Mouse (Mus musculus) hindbrain, embryonic 15.5 days (tissue): ENCODE data around the gene Dido1. TPM values are rescaled to one million over a fixed set of nuclear protein-coding genes. Genes with fewer than 3 reads are reported as not detected.
"Not testable (repeated sequence)": the region's sequence is repeated elsewhere in the genome, so short reads cannot be mapped to it uniquely, and the experiment has no call there.

Source experiments
- ATAC-seq: fragments of 200-750 bp; cut with Nextera tagmentation; 2 replicates; pipeline ENCODE4 v1.8.0; 2017; ENCODE audit warnings: low read depth, moderate number of reproducible peaks, moderate TSS enrichment; ENCODE audit not compliant: low FRiP score
- H3K27ac ChIP-seq: fragments of 300-500 bp; sonication (generic); replicated peaks from 2 replicates; pipeline ENCODE4 v1.5.1; 2015; ENCODE audit warnings: mild to moderate bottlenecking, inconsistent platforms
- H3K27me3 ChIP-seq: fragments of 300-500 bp; sonication (generic); 2 replicates; pipeline ENCODE4 v1.6.1; 2015; ENCODE audit warnings: control low read depth, inconsistent platforms
- H3K36me3 ChIP-seq: fragments of 300-500 bp; sonication (generic); 2 replicates; pipeline ENCODE4 v1.6.1; 2015; ENCODE audit warnings: control low read depth, inconsistent platforms
- H3K4me1 ChIP-seq: fragments of 300-500 bp; sonication (generic); replicated peaks from 2 replicates; pipeline ENCODE4 v1.6.1; 2015; ENCODE audit warnings: control low read depth, inconsistent platforms
- H3K4me2 ChIP-seq: fragments of 300-500 bp; sonication (generic); 2 replicates; pipeline ENCODE4 v1.6.1; 2015; ENCODE audit warnings: moderate library complexity, mild to moderate bottlenecking, inconsistent platforms
- H3K4me3 ChIP-seq: fragments of 300-500 bp; sonication (generic); 2 replicates; pipeline ENCODE4 v1.5.1; 2015; ENCODE audit warnings: mild to moderate bottlenecking, inconsistent platforms
- H3K9ac ChIP-seq: fragments of 300-500 bp; sonication (generic); 2 replicates; pipeline ENCODE4 v1.6.1; 2015; ENCODE audit warnings: inconsistent platforms
- H3K9me3 ChIP-seq: fragments of 300-500 bp; sonication (generic); 2 replicates; pipeline ENCODE4 v1.6.1; 2016; ENCODE audit warnings: control low read depth, inconsistent platforms
- WGBS: fragments of 180-500 bp; shearing (Covaris S2); methylation state at CpG from one replicate; pipeline ENCODE4 v1.1.7; 2015; 5-methylcytosine and 5-hydroxymethylcytosine counted together
- polyA plus RNA-seq: library from polyadenylated mRNA; unstranded; fragments of >200 nt; fragmentation: Nextera tagmentation; extraction: Ambion mirVana; gene quantifications from 2 replicates; pipeline ENCODE4 v1.2.1, GENCODE M21; 2015

Dido1 gene
- polyA plus RNA-seq, 1 experiment from 2014 or later, result 24.4 TPM

DNA sequence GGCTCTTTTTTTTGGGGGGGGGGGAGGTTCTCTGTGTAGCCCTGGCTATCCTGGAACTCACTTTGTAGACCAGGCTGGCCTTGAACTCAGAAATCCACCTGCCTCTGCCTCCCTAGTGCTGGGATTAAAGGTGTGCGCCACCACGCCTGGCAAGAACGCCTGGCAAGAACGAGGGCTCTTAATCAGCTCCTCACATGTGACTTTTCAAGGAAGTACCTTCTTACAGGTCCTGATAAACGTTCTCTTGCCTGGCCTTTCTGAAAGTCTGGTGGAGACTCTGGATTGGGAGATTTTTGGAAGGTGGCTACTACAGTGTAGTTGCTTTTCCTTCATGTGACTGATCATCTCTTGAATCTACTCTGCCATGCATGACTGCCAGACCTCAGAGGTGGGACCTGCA, 12.9 kb upstream of the Dido1 start:
- H3K27me3 ChIP-seq, H3K4me3 ChIP-seq, H3K9ac ChIP-seq, H3K4me2 ChIP-seq, ATAC-seq, H3K27ac ChIP-seq, H3K9me3 ChIP-seq, H3K4me1 ChIP-seq: not testable (repeated sequence)
- 95% methylated on average over 5 of the region's 5 CpGs for WGBS
- peaks cover 61% of the 10 kb centered on the region for H3K36me3 ChIP-seq

GRCm38 (mm10) chr2:180712037-180712689, 2.4 kb upstream of the Dido1 start:
- no peak overlapping the region for H3K4me3 ChIP-seq
- H3K9ac ChIP-seq, result no peak overlapping the region
- H3K36me3 ChIP-seq, result peaks cover 25% of the 10 kb centered on the region
- ATAC-seq, result no peak
- no peak overlapping the region for H3K27ac ChIP-seq
- no peaks in the 10 kb centered on the region for H3K9me3 ChIP-seq
- H3K4me1 ChIP-seq, result peaks cover 35% of the 10 kb centered on the region
- 94% methylated on average over 5 of the region's 5 CpGs for WGBS
- no peak overlapping the region for H3K4me2 ChIP-seq
- no peaks in the 10 kb centered on the region for H3K27me3 ChIP-seq

- peak overlapping the region; percentile 80 for H3K4me2 ChIP-seq
- no peaks in the 10 kb centered on the region for H3K27me3 ChIP-seq
- peaks cover 19% of the 10 kb centered on the region for H3K36me3 ChIP-seq
- H3K4me1 ChIP-seq, result peaks cover 36% of the 10 kb centered on the region
- H3K4me3 ChIP-seq, result peak overlapping the region; percentile 91
- WGBS, result 67% methylated on average over 4 of the region's 4 CpGs
- no peaks in the 10 kb centered on the region for H3K9me3 ChIP-seq
- no peak overlapping the region for H3K27ac ChIP-seq
- peak overlapping the region; percentile 99; the same call in 1 of the 2 replicates for H3K9ac ChIP-seq
- no peak for ATAC-seq
Measured at GRCm38 (mm10) chr2:180711527-180711926, 1.7 kb upstream of the Dido1 start.

GRCm38 (mm10) chr2:180710276-180711155, 717 bp upstream of the Dido1 start:
- Histone ChIP-seq H3K4me2 (peak overlapping the region; percentile 80), H3K4me1 (peaks cover 36% of the 10 kb centered on the region), H3K27ac (peak overlapping the region; percentile 88), H3K36me3 (peaks cover 15% of the 10 kb centered on the region), H3K4me3 (peak overlapping the region; percentile 91), H3K9ac (peak overlapping the region; percentile 99), H3K27me3 (no peaks in the 10 kb centered on the region), H3K9me3 (no peaks in the 10 kb centered on the region)
- WGBS, result 2% methylated on average over 64 of the region's 64 CpGs
- peak; percentile 71 for ATAC-seq

DNA sequence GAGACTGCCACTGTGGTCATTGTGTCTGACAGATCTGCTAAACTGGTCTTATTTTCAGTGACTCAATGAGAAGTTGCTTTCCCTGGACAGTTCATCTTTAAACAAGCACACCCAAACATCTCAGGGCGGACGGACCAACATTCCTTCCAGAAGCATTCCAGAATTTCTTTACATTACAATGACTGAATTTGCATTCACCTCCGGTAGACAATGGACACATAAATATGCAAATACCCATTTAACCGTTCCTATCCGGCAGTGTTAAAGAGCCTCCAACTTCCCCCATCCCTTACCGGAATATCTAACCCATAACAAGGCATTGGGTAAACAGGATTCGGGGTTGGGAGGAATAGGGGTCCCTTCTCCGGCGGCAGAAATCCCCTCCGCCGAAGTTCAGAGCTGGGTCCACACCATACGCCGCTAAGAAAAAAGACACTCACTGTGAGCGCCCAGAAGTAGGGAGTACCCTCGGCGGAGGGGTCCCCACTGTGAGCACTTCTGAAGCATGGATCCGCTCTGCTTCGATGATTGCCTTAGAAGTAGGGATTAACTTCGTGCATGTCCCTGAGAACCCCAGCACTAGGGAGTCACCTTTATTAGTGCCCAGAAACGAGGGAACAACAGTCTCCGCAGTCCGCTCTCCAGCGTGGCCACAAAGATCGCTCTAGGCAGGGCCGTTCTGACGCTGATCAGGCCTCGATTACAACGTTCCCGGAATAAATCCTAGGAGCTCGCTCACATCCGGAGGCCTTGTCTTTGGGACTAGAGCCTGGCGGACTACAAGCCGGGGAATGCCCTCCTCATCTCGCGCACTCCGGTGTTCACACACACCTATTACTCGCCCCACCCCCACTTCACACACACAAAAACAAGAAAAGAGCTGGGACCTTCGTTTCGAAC, 526 bp downstream of the Dido1 start:
- Histone ChIP-seq H3K9ac (peak overlapping the region; percentile 99), H3K36me3 (peaks cover 8% of the 10 kb centered on the region), H3K4me1 (peaks cover 36% of the 10 kb centered on the region), H3K9me3 (no peaks in the 10 kb centered on the region), H3K4me3 (peak overlapping the region; percentile 91), H3K27ac (peak overlapping the region; percentile 86), H3K4me2 (peak overlapping the region; percentile 91), H3K27me3 (no peaks in the 10 kb centered on the region)
- peak; percentile 74 for ATAC-seq
- under 1% methylated on average over 39 of the region's 39 CpGs for WGBS

- no peak overlapping the region for H3K9ac ChIP-seq
Measured at GRCm38 (mm10) chr2:180705975-180706374, 3.8 kb downstream of the Dido1 start.

DNA sequence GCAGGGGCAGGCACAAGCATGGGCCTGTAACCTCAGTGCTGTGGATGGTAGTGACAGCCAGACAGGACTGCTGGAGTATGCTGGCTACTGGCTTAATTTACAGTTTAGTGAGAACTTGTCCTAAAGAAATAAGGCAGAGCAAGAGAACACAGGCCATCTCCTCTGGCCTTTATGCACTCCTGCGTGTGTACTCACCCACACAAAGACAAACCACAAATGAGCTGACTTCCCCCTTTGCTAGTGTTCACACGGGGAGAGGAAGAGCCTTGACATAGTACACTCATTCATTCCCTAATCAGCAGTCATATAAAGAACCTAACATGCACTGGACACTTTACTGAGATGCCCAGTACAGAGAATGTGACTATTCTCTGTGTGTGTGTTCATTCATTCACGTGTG, 4.7 kb downstream of the Dido1 start:
- 80% methylated on average over 3 of the region's 3 CpGs for WGBS
- Histone ChIP-seq H3K4me3 (no peak overlapping the region), H3K27me3 (no peaks in the 10 kb centered on the region), H3K9ac (no peak overlapping the region), H3K4me2 (no peak overlapping the region), H3K4me1 (peaks cover 44% of the 10 kb centered on the region), H3K36me3 (no peaks in the 10 kb centered on the region), H3K9me3 (no peaks in the 10 kb centered on the region), H3K27ac (no peak overlapping the region)
- ATAC-seq, result no peak

More at GRCm38 (mm10) chr2:180705975-180706374, 3.8 kb downstream of the Dido1 start:
- H3K4me2 ChIP-seq, result no peak overlapping the region
- H3K27ac ChIP-seq, result no peak overlapping the region
- ATAC-seq, result no peak
- no peaks in the 10 kb centered on the region for H3K27me3 ChIP-seq
- no peak overlapping the region for H3K4me3 ChIP-seq
- peaks cover 38% of the 10 kb centered on the region for H3K4me1 ChIP-seq
- 91% methylated on average over 5 of the region's 5 CpGs for WGBS
- H3K9me3 ChIP-seq, result no peaks in the 10 kb centered on the region
- no peaks in the 10 kb centered on the region for H3K36me3 ChIP-seq

GRCm38 (mm10) chr2:180704591-180704990, 5.2 kb downstream of the Dido1 start:
- no peak for ATAC-seq
- 93% methylated on average over 8 of the region's 8 CpGs for WGBS

DNA sequence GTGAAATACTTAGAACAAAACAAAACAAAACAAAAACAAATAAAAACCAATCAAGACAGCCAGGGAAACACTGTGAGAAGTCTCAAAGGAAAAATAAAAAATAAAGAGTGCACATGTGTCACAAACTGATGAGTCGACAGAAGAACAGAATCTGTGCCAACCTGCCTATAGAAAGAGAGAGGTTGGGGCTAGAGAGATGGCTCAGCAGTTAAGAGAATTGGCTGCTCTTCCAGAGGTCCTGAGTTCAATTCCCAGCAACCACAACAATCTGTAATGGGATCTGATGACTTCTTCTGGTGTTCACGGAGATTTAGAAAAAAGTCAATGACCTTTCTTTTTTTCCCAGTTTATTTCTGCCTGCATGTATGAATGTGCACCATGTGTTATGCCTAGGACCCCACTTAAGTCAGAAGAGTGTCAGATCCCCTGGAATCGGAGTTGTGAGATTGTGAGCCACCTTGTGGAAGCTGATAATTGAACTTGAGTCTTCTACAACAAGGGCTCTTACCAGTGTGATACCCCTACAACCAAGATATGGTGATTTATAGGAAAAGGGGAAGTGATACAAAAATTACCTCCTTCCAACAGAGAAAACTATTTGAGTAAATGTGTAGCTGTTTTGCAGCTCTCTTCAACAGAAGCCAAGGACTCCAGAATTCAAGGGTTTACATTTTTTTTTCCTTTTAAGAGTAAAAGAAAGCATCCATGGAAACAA, 6.0 kb downstream of the Dido1 start:
- H3K27ac ChIP-seq, result no peak overlapping the region
- H3K36me3 ChIP-seq, result no peaks in the 10 kb centered on the region
- no peaks in the 10 kb centered on the region for H3K27me3 ChIP-seq
- no peak overlapping the region for H3K9ac ChIP-seq
- H3K4me3 ChIP-seq, result no peak overlapping the region
- WGBS, result 81% methylated on average over 3 of the region's 3 CpGs
- ATAC-seq, result no peak
- H3K4me1 ChIP-seq, result peaks cover 52% of the 10 kb centered on the region
- H3K9me3 ChIP-seq, result no peaks in the 10 kb centered on the region
- H3K4me2 ChIP-seq, result no peak overlapping the region

More at GRCm38 (mm10) chr2:180704591-180704990, 5.2 kb downstream of the Dido1 start:
- Histone ChIP-seq H3K36me3 (no peaks in the 10 kb centered on the region), H3K27me3 (no peaks in the 10 kb centered on the region), H3K9ac (no peak overlapping the region), H3K4me2 (no peak overlapping the region), H3K4me3 (no peak overlapping the region), H3K4me1 (peaks cover 49% of the 10 kb centered on the region), H3K9me3 (no peaks in the 10 kb centered on the region), H3K27ac (no peak overlapping the region)

- WGBS, result 81% methylated on average over 5 of the region's 5 CpGs
- peaks cover 50% of the 10 kb centered on the region for H3K4me1 ChIP-seq
- no peak overlapping the region for H3K4me2 ChIP-seq
Measured at GRCm38 (mm10) chr2:180703175-180703574, 6.6 kb downstream of the Dido1 start.

DNA sequence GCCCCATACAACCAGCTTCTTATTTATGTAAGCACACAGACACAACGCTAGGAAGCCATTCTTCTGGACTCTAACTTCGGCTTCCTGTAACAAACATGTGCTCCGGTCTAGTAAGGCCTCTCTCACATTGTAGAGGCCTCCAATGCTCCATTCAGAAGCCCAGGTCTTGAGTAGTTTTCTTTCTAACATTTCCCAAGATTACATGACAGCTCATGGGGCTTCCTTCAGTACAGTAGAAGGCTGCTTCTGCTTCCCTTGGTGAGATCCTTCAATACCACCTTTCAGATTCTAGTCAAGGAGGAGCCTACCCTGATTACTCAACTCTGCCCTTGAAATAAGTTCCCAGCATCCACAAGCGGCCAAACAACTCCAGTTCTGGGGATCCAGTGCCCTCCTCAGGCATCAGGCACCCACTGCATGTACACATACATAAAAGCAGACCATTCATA, 7.1 kb downstream of the Dido1 start:
- Histone ChIP-seq H3K9ac (peak overlapping the region; percentile 98), H3K4me3 (peak overlapping the region; percentile 90), H3K36me3 (no peaks in the 10 kb centered on the region), H3K9me3 (no peaks in the 10 kb centered on the region), H3K4me1 (peaks cover 48% of the 10 kb centered on the region), H3K27ac (peak overlapping the region; percentile 96), H3K4me2 (peak overlapping the region; percentile 93), H3K27me3 (no peaks in the 10 kb centered on the region)
- 27% methylated on average over 4 of the region's 4 CpGs for WGBS
- no peak; the same call in 1 of the 2 replicates for ATAC-seq

More at GRCm38 (mm10) chr2:180703175-180703574, 6.6 kb downstream of the Dido1 start:
- no peaks in the 10 kb centered on the region for H3K9me3 ChIP-seq
- H3K27ac ChIP-seq, result no peak overlapping the region
- H3K9ac ChIP-seq, result no peak overlapping the region
- H3K27me3 ChIP-seq, result no peaks in the 10 kb centered on the region
- no peaks in the 10 kb centered on the region for H3K36me3 ChIP-seq
- no peak overlapping the region for H3K4me3 ChIP-seq
- ATAC-seq, result no peak
